Mouse (Mus musculus) liver, adult 2 months (tissue): ENCODE measurements at regions not wholly inside any gene's neighbourhood (a gene's known extent, or its start where the extent isn't known, plus 50 kb on each side); places are given as distances from the start of the nearest gene placed in this dataset.

Experiments
- CTCF ChIP-seq: fragments of 200-500 bp; IDR thresholded peaks from 2 replicates; pipeline ENCODE4 v1.5.1; 2011; ENCODE audit warnings: low read depth, low read length, control low read depth
- POLR2A ChIP-seq: fragments of 200-500 bp; IDR thresholded peaks from 2 replicates; pipeline ENCODE4 v1.6.1; 2011; ENCODE audit warnings: low read length, control low read depth; ENCODE audit not compliant: insufficient read depth; ENCODE audit errors: extremely low read depth

DNA sequence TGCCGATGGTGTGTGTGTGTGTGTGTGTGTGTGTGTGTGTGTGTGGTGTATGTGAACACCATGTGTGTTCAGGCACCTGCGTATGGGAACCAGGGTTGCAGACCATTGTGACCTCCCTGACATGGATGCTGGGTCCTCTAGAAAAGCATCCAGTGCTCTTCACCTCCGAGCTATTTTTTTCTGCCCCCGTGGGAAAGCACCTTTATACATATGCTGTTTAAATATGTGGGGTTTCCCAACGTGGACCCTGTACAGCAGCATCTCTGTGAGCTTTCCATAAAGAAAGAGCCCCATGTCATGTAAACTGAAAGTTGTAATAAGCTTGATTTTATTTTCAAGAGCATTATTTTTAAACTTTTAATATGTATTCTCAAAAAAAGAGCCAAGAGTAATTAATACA lies 126.6 kb downstream of the Cyp26a1 start:
- TF ChIP-seq CTCF: no peak
- TF ChIP-seq POLR2A: no peak
